Mouse (Mus musculus) MEL (cell line): ENCODE measurements around the gene Zdhhc8. TPM values are rescaled to one million over a fixed set of nuclear protein-coding genes. Genes with fewer than 3 reads are reported as not detected.

Experiments used
- DNase-seq: peaks from one replicate; pipeline ENCODE4 v3.0.0; 2011; ENCODE audit warnings: low read depth, low spot score
- H3K27ac ChIP-seq: 2 replicates; pipeline ENCODE4 v1.5.1; 2012; ENCODE audit warnings: low read depth, mild to moderate bottlenecking, control low read depth, low read length, moderate library complexity; ENCODE audit not compliant: control insufficient read depth
- H3K27me3 ChIP-seq, 2 experiments: fragments of 150-350 bp in 1 of 2; sonication (generic) in 1 of 2; 2 replicates each; pipeline ENCODE4 v1.6.1; 2012; ENCODE audit warnings: low read length in 2 of 2, mild to moderate bottlenecking in 2 of 2, improper control_type of control experiment in 1 of 2, moderate library complexity in 1 of 2; ENCODE audit not compliant: insufficient read depth in 2 of 2, control insufficient read depth in 1 of 2
- H3K36me3 ChIP-seq, 2 experiments: 2 replicates each; pipeline ENCODE4 v1.6.1; 2012 to 2014; ENCODE audit warnings: low read length in 2 of 2, improper control_type of control experiment in 1 of 2, inconsistent platforms in 1 of 2, mild to moderate bottlenecking in 1 of 2; ENCODE audit not compliant: insufficient read depth in 2 of 2, control insufficient read depth in 1 of 2
- H3K4me1 ChIP-seq, 2 experiments: fragments of 150-350 bp in 1 of 2; sonication (generic) in 1 of 2; 2 replicates each; pipeline ENCODE4 v1.6.1; 2012; ENCODE audit warnings: low read length in 2 of 2, improper control_type of control experiment in 1 of 2, mild to moderate bottlenecking in 1 of 2; ENCODE audit not compliant: insufficient read depth in 2 of 2, control insufficient read depth in 1 of 2
- H3K4me3 ChIP-seq, 2 experiments: fragments of 150-350 bp in 1 of 2; sonication (generic) in 1 of 2; 2 replicates each; pipeline ENCODE4 v1.5.1; 2012; ENCODE audit warnings: low read depth in 2 of 2, low read length in 2 of 2, mild to moderate bottlenecking in 2 of 2, moderate library complexity in 2 of 2, control low read depth in 1 of 2, improper control_type of control experiment in 1 of 2; ENCODE audit not compliant: control insufficient read depth in 1 of 2, insufficient read depth in 1 of 2
- H3K79me2 ChIP-seq: 2 replicates; pipeline ENCODE4 v1.6.1; 2012; ENCODE audit warnings: mild to moderate bottlenecking, low read length, moderate library complexity; ENCODE audit not compliant: control insufficient read depth, poor library complexity, insufficient read depth
- H3K9ac ChIP-seq: 2 replicates; pipeline ENCODE4 v1.6.1; 2012; ENCODE audit warnings: low read depth, mild to moderate bottlenecking, control low read depth, low read length, moderate library complexity; ENCODE audit not compliant: control insufficient read depth, poor library complexity, severe bottlenecking
- H3K9me3 ChIP-seq: fragments of 150-350 bp; sonication (generic); replicated peaks from 2 replicates; pipeline ENCODE4 v1.6.1; 2012; ENCODE audit warnings: mild to moderate bottlenecking, low read length, improper control_type of control experiment, moderate library complexity; ENCODE audit not compliant: insufficient read depth
- BHLHE40 ChIP-seq: IDR thresholded peaks from 2 replicates; pipeline ENCODE4 v1.6.1; 2012; ENCODE audit warnings: low read depth, mild to moderate bottlenecking, inconsistent platforms, low read length, improper control_type of control experiment, borderline replicate concordance
- CHD1 ChIP-seq: IDR thresholded peaks from 2 replicates; pipeline ENCODE4 v1.6.1; 2012; ENCODE audit warnings: low read depth, mild to moderate bottlenecking, inconsistent platforms, low read length, improper control_type of control experiment
- CHD2 ChIP-seq: IDR thresholded peaks from 2 replicates; pipeline ENCODE4 v1.6.1; 2011; ENCODE audit warnings: low read length, improper control_type of control experiment
- CTCF ChIP-seq, 3 experiments: IDR thresholded peaks in 2 of 3; conservative IDR thresholded peaks in 1 of 3; 2 replicates each; pipeline ENCODE4 v1.5.1; 2011 to 2012; ENCODE audit warnings: low read length in 3 of 3, low read depth in 2 of 3, mild to moderate bottlenecking in 2 of 3, improper control_type of control experiment in 1 of 3, inconsistent platforms in 1 of 3, mixed read lengths in 1 of 3, moderate library complexity in 1 of 3; ENCODE audit not compliant: control insufficient read depth in 1 of 3, insufficient read depth in 1 of 3, poor library complexity in 1 of 3, severe bottlenecking in 1 of 3
- E2F4 ChIP-seq: IDR thresholded peaks from 2 replicates; pipeline ENCODE4 v1.6.1; 2011; ENCODE audit warnings: low read depth, low read length, improper control_type of control experiment, borderline replicate concordance
- GATA1 ChIP-seq: IDR thresholded peaks from 2 replicates; pipeline ENCODE4 v1.6.1; 2011; ENCODE audit warnings: low read depth, low read length, improper control_type of control experiment
- MAX ChIP-seq: IDR thresholded peaks from 2 replicates; pipeline ENCODE4 v1.6.1; 2011; ENCODE audit warnings: low read length, improper control_type of control experiment
- MAZ ChIP-seq: IDR thresholded peaks from 2 replicates; pipeline ENCODE4 v1.6.1; 2012; ENCODE audit warnings: low read depth, mild to moderate bottlenecking, inconsistent platforms, low read length, improper control_type of control experiment
- MXI1 ChIP-seq: IDR thresholded peaks from 2 replicates; pipeline ENCODE4 v1.6.1; 2011; ENCODE audit warnings: mild to moderate bottlenecking, low read depth, low read length, improper control_type of control experiment
- NRF1 ChIP-seq: IDR thresholded peaks from 2 replicates; pipeline ENCODE4 v1.6.1; 2014; ENCODE audit warnings: low read depth, mild to moderate bottlenecking, inconsistent platforms, low read length, improper control_type of control experiment, moderate library complexity; ENCODE audit not compliant: poor library complexity, insufficient read depth, severe bottlenecking
- POLR2AphosphoS2 ChIP-seq: IDR thresholded peaks from 2 replicates; pipeline ENCODE4 v1.6.1; 2011; ENCODE audit warnings: low read length, improper control_type of control experiment
- SIN3A ChIP-seq: IDR thresholded peaks from 2 replicates; pipeline ENCODE4 v1.6.1; 2012; ENCODE audit warnings: low read length, improper control_type of control experiment, inconsistent platforms
- TBP ChIP-seq: IDR thresholded peaks from 2 replicates; pipeline ENCODE4 v1.8.0; 2011; ENCODE audit warnings: low read depth, low read length, improper control_type of control experiment
- USF1 ChIP-seq: IDR thresholded peaks from 2 replicates; pipeline ENCODE4 v1.6.1; 2014; ENCODE audit warnings: low read depth, mild to moderate bottlenecking, inconsistent platforms, low read length, improper control_type of control experiment, moderate library complexity
- USF2 ChIP-seq, 2 experiments: IDR thresholded peaks; 2 replicates each; pipeline ENCODE4 v1.6.1; 2011 to 2012; ENCODE audit warnings: improper control_type of control experiment in 2 of 2, low read length in 2 of 2, borderline replicate concordance in 1 of 2, inconsistent platforms in 1 of 2, low read depth in 1 of 2, mild to moderate bottlenecking in 1 of 2; ENCODE audit not compliant: insufficient read depth in 1 of 2
- ZKSCAN1 ChIP-seq: IDR thresholded peaks from 2 replicates; pipeline ENCODE4 v1.6.1; 2012; ENCODE audit warnings: low read depth, mild to moderate bottlenecking, inconsistent platforms, low read length, improper control_type of control experiment, moderate library complexity
- polyA plus RNA-seq, 2 experiments: library from polyadenylated mRNA; stranded (reverse) in 1 of 2; unstranded in 1 of 2; fragments of >175 nt in 1 of 2; fragments of >200 nt in 1 of 2; gene quantifications; 2 replicates each; pipeline versions ENCODE4 v1.2.1 to v1.2.4; 2012; ENCODE audit warnings: low replicate concordance in 2 of 2, low read depth in 1 of 2; ENCODE audit not compliant: insufficient read length in 2 of 2, insufficient read depth in 1 of 2, missing spikeins in 1 of 2
- total RNA-seq: library from RNA; depleted of rRNA; stranded (reverse); fragments of 300-350 nt; gene quantifications from 2 replicates; pipeline ENCODE4 v1.2.3, GENCODE M21; 2012

Zdhhc8 gene
- total and polyA plus RNA-seq, 3 experiments: 9.6 to 33.2 TPM; not detected in 1

- TF ChIP-seq E2F4 (no peak), BHLHE40 (no peak), USF2 (IDR thresholded peaks at IDR 0.05; ENCODE audit: borderline replicate concordance in 1 of 2, insufficient read depth in 1 of 2, low read depth in 1 of 2, low read length in 2 of 2) (no peak)
- Histone ChIP-seq H3K27ac (no peak overlapping the region), H3K9me3 (no peaks in the 10 kb centered on the region), H3K9ac (no peak overlapping the region), H3K4me3 (no peak overlapping the region), H3K79me2 (no peaks in the 10 kb centered on the region), H3K36me3 (no peaks in the 10 kb centered on the region), H3K27me3 (no peaks in the 10 kb centered on the region; a peak in 1 of 4 replicates), H3K4me1 (no peaks in the 10 kb centered on the region)
- peak; percentile 28 for DNase-seq
Observed at GRCm38 (mm10) chr16:18202061-18202460, 32.9 kb downstream of the Zdhhc8 start.

DNA sequence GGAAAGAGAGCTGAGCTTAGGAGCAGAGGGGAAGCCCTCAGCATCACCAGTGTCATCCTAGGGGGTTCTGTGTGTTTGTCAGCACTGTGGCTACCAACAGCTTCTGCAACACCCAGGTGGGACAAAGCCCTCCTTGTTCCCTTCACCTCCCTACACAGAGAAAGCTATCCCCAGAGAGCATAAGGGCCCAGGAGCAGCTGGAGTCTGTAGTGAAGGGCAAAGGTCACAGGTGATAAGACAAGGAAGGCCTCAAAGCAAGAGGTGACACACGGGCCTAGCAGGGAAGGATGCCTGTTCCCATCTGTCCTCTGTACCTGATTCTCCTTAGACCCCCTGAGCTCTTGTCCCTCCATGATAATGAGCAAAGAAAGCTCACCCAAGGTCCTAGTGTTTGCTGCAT lies 33.3 kb downstream of the Zdhhc8 start:
- no peaks in the 10 kb centered on the region for H3K9me3 ChIP-seq
- no peak overlapping the region for H3K9ac ChIP-seq
- no peak for DNase-seq
- H3K4me3 ChIP-seq: no peak overlapping the region
- no peaks in the 10 kb centered on the region for H3K79me2 ChIP-seq
- no peaks in the 10 kb centered on the region; a peak in 1 of 4 replicates for H3K27me3 ChIP-seq
- no peak for TF ChIP-seq GATA1
- no peak for TF ChIP-seq CHD1
- TF ChIP-seq NRF1: no peak
- TF ChIP-seq POLR2AphosphoS2: no peak
- H3K4me1 ChIP-seq: no peaks in the 10 kb centered on the region
- H3K36me3 ChIP-seq: no peaks in the 10 kb centered on the region
- H3K27ac ChIP-seq: no peak overlapping the region

DNA sequence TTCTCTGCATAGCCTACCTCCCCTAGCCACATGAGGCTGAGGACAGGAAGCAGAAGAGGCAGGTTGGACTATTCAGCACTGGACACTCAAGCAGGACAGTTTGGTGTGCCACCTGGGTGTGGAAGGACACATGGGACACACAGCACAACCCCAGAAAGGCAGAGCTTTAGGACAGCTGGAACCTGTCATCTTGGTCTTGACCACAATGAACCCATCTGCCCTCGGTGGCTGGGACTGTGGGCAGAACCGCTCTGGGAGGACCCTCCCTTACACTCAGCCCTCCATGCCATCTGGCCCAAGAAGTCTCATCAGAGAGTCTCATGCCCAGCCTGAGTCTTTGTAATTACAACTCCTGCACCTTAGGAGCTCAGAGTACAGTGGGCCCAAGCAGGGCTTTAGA lies 34.9 kb downstream of the Zdhhc8 start:
- Histone ChIP-seq H3K4me3 (no peak overlapping the region), H3K79me2 (no peaks in the 10 kb centered on the region), H3K9ac (no peak overlapping the region), H3K27ac (no peak overlapping the region), H3K4me1 (no peaks in the 10 kb centered on the region), H3K36me3 (no peaks in the 10 kb centered on the region), H3K27me3 (no peaks in the 10 kb centered on the region; a peak in 1 of 4 replicates), H3K9me3 (no peaks in the 10 kb centered on the region)
- no peak for DNase-seq
- TF ChIP-seq BHLHE40 (no peak), CTCF (IDR thresholded peaks at IDR 0.05 in 2 of 3, conservative IDR thresholded peaks at IDR 0.05 in 1 of 3; ENCODE audit: control insufficient read depth in 1 of 3, insufficient read depth in 1 of 3, low read depth in 2 of 3, low read length in 3 of 3, poor library complexity in 1 of 3, severe bottlenecking in 1 of 3) (no peak), POLR2AphosphoS2 (no peak), ZKSCAN1 (no peak), SIN3A (no peak), GATA1 (no peak), USF1 (no peak), TBP (no peak), MXI1 (no peak), MAX (no peak), MAZ (no peak), CHD2 (no peak)
